Mouse (Mus musculus): ENCODE results near the gene Cnbd2. TPM values are rescaled to one million over a fixed set of nuclear protein-coding genes. Genes with fewer than 3 reads are reported as not detected.

Cnbd2 gene
- 2.6 TPM for polyA plus RNA-seq (2014; fragmentation: Illumina TruSeq; extraction: RNeasy Lipid Tissue Mini Kit (QIAGEN cat#74804); ENCODE audit: insufficient read depth, low read depth, low replicate concordance)

GRCm38 (mm10) chr2:156312297-156312897 lies at the start of gene Cnbd2, which contains the start of gene Scand1:
Cnbd2 (plus strand) TSS chr2:156312299.
Scand1 (minus strand) TSS chr2:156312704.

DNA sequence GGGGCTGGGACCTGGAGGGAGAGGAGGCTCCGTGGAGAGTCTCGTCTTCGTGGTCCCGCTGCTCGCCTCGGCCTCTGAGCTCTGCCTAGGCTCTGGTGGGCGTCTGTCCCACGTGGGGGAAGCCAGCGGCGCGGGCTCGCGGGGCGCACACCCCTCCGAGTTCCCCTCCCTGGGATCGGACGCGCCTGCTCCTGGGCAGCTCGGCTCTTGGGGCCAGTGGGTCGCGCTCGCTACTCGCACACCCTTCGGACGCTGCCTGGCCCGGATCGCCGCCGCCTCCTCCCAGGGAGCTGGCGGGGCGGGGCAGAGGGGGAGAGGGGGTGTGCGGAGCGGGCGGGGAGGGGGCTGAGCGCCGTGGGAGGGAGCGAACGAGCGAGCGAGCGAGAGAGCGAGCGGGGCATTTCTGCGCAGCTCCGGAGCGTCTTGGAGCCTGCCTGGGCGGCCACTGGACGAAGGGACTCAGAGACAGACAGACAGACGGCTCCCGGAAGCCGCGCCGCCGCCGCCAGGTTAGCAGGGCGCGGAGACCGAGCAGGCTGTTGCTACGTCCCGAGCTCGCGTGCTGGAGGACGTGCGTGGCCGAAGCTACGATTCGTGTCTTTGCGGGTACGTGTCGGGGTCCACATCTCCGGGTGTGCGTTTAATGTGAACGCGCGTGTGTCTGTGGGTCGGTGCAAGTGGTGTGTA lies 108.7 kb downstream of the Cnbd2 start, which contains the start of gene Epb41l1:
Epb41l1 (plus strand) TSS at position 216 of the 687 bp plus-strand sequence.

Other genes starting within 250 kb of the Cnbd2 start
- 0.41 TPM for gene Spag4, start 247.1 kb upstream of the Cnbd2 start, polyA plus RNA-seq (2014; fragmentation: Illumina TruSeq; extraction: RNeasy Lipid Tissue Mini Kit (QIAGEN cat#74804); ENCODE audit: insufficient read depth, low read depth, low replicate concordance)
- gene Cpne1, start 200.3 kb upstream of the Cnbd2 start, polyA plus RNA-seq (2014; fragmentation: Illumina TruSeq; extraction: RNeasy Lipid Tissue Mini Kit (QIAGEN cat#74804); ENCODE audit: insufficient read depth, low read depth, low replicate concordance) = 17.9 TPM
- 5.4 TPM for gene Rbm12, start 200.3 kb upstream of the Cnbd2 start, polyA plus RNA-seq (2014; fragmentation: Illumina TruSeq; extraction: RNeasy Lipid Tissue Mini Kit (QIAGEN cat#74804); ENCODE audit: insufficient read depth, low read depth, low replicate concordance)
- 1.5 TPM for gene Gm28036, start 185.2 kb upstream of the Cnbd2 start, polyA plus RNA-seq (2014; fragmentation: Illumina TruSeq; extraction: RNeasy Lipid Tissue Mini Kit (QIAGEN cat#74804); ENCODE audit: insufficient read depth, low read depth, low replicate concordance)
- gene Romo1, start 168.3 kb upstream of the Cnbd2 start, polyA plus RNA-seq (2014; fragmentation: Illumina TruSeq; extraction: RNeasy Lipid Tissue Mini Kit (QIAGEN cat#74804); ENCODE audit: insufficient read depth, low read depth, low replicate concordance) = 210 TPM
- gene Nfs1, start 168.1 kb upstream of the Cnbd2 start, polyA plus RNA-seq (2014; fragmentation: Illumina TruSeq; extraction: RNeasy Lipid Tissue Mini Kit (QIAGEN cat#74804); ENCODE audit: insufficient read depth, low read depth, low replicate concordance) = 21.1 TPM
- 128 TPM for gene Rbm39, start 132.1 kb upstream of the Cnbd2 start, polyA plus RNA-seq (2014; fragmentation: Illumina TruSeq; extraction: RNeasy Lipid Tissue Mini Kit (QIAGEN cat#74804); ENCODE audit: insufficient read depth, low read depth, low replicate concordance)
- gene Phf20, start 115.8 kb upstream of the Cnbd2 start, polyA plus RNA-seq (2014; fragmentation: Illumina TruSeq; extraction: RNeasy Lipid Tissue Mini Kit (QIAGEN cat#74804); ENCODE audit: insufficient read depth, low read depth, low replicate concordance) = 6.3 TPM
- gene Scand1, start 405 bp downstream of the Cnbd2 start, polyA plus RNA-seq (2014; fragmentation: Illumina TruSeq; extraction: RNeasy Lipid Tissue Mini Kit (QIAGEN cat#74804); ENCODE audit: insufficient read depth, low read depth, low replicate concordance) = 42.7 TPM
- 6.2 TPM for gene Epb41l1, start 108.6 kb downstream of the Cnbd2 start, polyA plus RNA-seq (2014; fragmentation: Illumina TruSeq; extraction: RNeasy Lipid Tissue Mini Kit (QIAGEN cat#74804); ENCODE audit: insufficient read depth, low read depth, low replicate concordance)
- gene Aar2, start 235.3 kb downstream of the Cnbd2 start, polyA plus RNA-seq (2014; fragmentation: Illumina TruSeq; extraction: RNeasy Lipid Tissue Mini Kit (QIAGEN cat#74804); ENCODE audit: insufficient read depth, low read depth, low replicate concordance) = 16.4 TPM

Data from lung, adult 10 weeks (tissue).